Mouse (Mus musculus): ENCODE measurements around the gene Aadacl4. TPM values are rescaled to one million over a fixed set of nuclear protein-coding genes. Genes with fewer than 3 reads are reported as not detected.
"Not testable (repeated sequence)": the region's sequence is repeated elsewhere in the genome, so short reads cannot be mapped to it uniquely, and the experiment has no call there.

Gene Aadacl4
- not detected in 2 replicates for polyA plus RNA-seq (2012)

DNA sequence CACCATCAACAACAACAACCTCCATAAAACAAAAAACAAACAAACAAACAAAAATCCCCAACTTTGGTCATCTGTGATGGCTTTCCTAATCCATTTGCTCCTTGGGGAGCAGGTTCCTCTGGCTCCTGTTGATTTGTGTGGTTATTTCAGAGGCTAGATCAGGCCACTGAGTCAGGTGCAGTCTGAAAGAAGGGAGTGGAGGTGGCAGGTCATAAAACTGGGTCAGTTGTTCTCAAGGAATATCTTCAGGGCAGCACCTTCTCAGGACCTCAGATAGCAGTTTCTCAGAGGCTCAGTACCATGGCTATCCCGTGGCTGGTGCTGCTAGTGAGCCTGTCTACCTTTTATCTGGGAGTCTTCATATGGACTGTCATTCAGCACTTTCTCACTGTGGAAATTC is at the start of gene Aadacl4:
TSS of gene Aadacl4 (plus strand) at position 301 of the 400 bp plus-strand sequence.
- no peaks in the 10 kb centered on the region for H3K4me1 ChIP-seq (ENCODE audit: control insufficient read depth)
- no peak for TF ChIP-seq TAL1 (IDR thresholded peaks at IDR 0.05; ENCODE audit: low read length)
- TF ChIP-seq GATA1 (IDR thresholded peaks at IDR 0.05; ENCODE audit: low read length): no peak

DNA sequence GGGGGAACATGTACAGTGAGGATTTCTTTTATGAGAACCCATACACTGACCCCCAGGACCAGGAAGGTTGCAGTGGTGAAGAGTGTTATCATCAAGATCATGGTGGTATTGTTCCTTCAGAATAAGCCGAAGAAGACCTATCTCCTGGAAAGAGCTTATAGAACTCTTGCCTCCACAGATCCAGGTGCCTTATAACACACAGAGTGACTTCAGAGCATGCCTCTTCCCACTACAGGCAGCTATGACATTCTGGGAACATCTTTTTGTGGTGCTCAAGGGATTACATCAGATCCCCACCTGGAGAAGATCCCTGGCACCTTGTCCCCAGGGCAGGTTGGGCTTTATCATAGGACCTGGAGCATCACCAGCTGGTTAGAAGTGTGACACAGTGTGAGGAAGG is 48.5 kb upstream of the Aadacl4 start, which contains the start of gene Gm13124:
TSS of gene Gm13124 (minus strand) at position 101 of the 400 bp plus-strand sequence.
- Histone ChIP-seq H3K9me3 (ENCODE audit: control insufficient read depth, low read length) (peaks cover 5% of the 10 kb centered on the region; the same call in 1 of the 2 replicates), H3K4me1 (ENCODE audit: control insufficient read depth) (no peaks in the 10 kb centered on the region), H3K36me3 (ENCODE audit: control insufficient read depth) (no peaks in the 10 kb centered on the region), H3K27me3 (ENCODE audit: control insufficient read depth) (no peaks in the 10 kb centered on the region), H3K4me3 (replicated peaks) (no peak within 1 kb of the TSS)
- no peak for TF ChIP-seq GATA1 (IDR thresholded peaks at IDR 0.05; ENCODE audit: low read length)

More for the DNA sequence above, at the start of gene Aadacl4:
- no peaks in the 10 kb centered on the region for H3K36me3 ChIP-seq (ENCODE audit: control insufficient read depth)
- peaks cover 5% of the 10 kb centered on the region for H3K9me3 ChIP-seq (ENCODE audit: control insufficient read depth, low read length)
- no peak within 1 kb of the TSS for H3K4me3 ChIP-seq (replicated peaks)
- no peaks in the 10 kb centered on the region for H3K27me3 ChIP-seq (ENCODE audit: control insufficient read depth)

DNA sequence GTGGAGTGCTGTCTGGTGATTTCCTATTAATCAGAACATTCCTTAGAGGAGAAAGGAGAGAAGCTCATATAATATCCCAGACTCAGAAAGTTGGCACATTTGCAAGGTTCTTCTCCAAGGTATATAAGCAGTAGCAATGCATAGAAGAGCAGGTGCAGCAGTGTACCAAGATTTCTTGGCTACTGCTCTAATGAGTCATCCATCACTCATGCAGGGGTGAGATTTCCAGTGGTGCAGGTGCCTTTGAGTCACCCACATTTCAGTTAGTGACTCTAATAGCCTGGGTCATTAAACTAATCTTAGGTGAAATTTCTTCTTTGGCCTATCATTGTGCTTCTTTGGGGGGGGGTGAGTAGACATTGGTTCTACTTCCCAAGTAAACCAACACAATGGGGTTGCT is 45.8 kb upstream of the Aadacl4 start:
- Histone ChIP-seq H3K4me1 (ENCODE audit: control insufficient read depth) (no peaks in the 10 kb centered on the region), H3K9me3 (ENCODE audit: control insufficient read depth, low read length) (peaks cover 3% of the 10 kb centered on the region; the same call in 1 of the 2 replicates), H3K27me3 (ENCODE audit: control insufficient read depth) (no peaks in the 10 kb centered on the region), H3K4me3 (replicated peaks) (no peak overlapping the region), H3K36me3 (ENCODE audit: control insufficient read depth) (no peaks in the 10 kb centered on the region)
- TF ChIP-seq TAL1 (IDR thresholded peaks at IDR 0.05; ENCODE audit: low read length) (no peak), GATA1 (IDR thresholded peaks at IDR 0.05; ENCODE audit: low read length) (no peak)

DNA sequence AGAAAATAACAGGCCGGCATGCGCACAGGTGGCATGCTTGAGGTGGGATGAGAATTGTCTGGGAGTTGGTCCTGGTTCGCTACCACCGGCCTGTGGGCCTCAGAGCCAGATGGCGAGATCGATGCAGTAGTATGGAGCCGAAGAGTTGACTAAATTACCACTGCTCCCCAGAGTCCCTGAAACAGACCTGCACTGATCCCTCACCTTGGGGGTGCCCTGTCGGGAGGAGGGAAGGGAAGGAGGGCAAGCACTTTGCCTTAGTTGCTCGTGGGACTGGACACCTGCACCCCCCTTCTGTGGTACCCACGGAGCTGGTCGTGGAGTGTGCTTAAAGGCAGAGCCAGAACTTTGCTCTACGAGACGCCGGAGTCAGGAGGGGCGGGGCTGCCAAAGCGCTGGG is 27.3 kb upstream of the Aadacl4 start:
- not testable (repeated sequence) for H3K9me3 ChIP-seq (ENCODE audit: control insufficient read depth, low read length); H3K4me3 ChIP-seq (replicated peaks); H3K27me3 ChIP-seq (ENCODE audit: control insufficient read depth); H3K4me1 ChIP-seq (ENCODE audit: control insufficient read depth); H3K36me3 ChIP-seq (ENCODE audit: control insufficient read depth)

DNA sequence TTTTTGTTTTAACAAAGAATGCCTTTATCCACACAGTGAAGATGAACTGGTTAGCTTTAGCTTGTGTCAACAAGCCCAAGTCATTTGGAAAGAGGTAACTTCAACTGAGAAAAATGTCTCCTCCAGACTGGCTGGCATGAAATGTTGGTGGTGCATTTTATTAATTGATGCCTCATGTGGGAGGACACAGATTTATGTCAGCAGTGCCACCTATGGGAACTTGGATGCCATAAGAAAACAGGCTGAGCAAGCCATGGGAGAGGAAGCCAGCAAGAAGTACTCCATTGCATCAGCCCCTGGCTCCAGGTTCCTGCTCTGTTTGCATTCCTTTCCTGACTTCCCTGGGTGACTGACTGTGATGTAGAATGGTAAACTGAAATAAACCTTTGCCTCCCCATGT is 20.7 kb upstream of the Aadacl4 start:
- H3K4me3 ChIP-seq (replicated peaks): no peak overlapping the region
- H3K4me1 ChIP-seq (ENCODE audit: control insufficient read depth): no peaks in the 10 kb centered on the region
- H3K27me3 ChIP-seq (ENCODE audit: control insufficient read depth): no peaks in the 10 kb centered on the region
- no peak for TF ChIP-seq GATA1 (IDR thresholded peaks at IDR 0.05; ENCODE audit: low read length)
- no peak for TF ChIP-seq TAL1 (IDR thresholded peaks at IDR 0.05; ENCODE audit: low read length)
- peaks cover 4% of the 10 kb centered on the region for H3K9me3 ChIP-seq (ENCODE audit: control insufficient read depth, low read length)
- no peaks in the 10 kb centered on the region for H3K36me3 ChIP-seq (ENCODE audit: control insufficient read depth)

DNA sequence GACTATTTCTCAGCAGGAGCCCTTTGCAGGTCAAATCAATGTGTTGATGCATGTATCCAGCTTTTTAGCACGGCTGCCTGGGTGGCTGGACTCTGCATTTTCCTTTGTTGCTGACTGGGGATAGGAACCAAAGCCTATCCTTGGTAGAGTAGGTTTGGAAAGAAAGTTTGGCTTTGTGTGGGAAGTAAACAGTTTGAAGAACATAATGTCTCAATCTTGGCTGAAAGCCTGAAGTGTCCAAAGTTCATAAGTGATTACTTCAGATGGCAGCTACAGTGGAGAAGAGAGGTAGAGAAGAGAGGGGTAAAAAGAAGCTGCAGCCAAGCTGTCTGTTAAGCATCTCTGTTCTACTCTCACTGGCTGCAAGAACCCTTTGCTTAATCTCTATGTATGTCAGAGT is 1.1 kb downstream of the Aadacl4 start:
- Histone ChIP-seq H3K9me3 (ENCODE audit: control insufficient read depth, low read length) (peaks cover 5% of the 10 kb centered on the region), H3K4me3 (replicated peaks) (no peak overlapping the region), H3K4me1 (ENCODE audit: control insufficient read depth) (no peaks in the 10 kb centered on the region), H3K27me3 (ENCODE audit: control insufficient read depth) (no peaks in the 10 kb centered on the region), H3K36me3 (ENCODE audit: control insufficient read depth) (no peaks in the 10 kb centered on the region)
- TF ChIP-seq TAL1 (IDR thresholded peaks at IDR 0.05; ENCODE audit: low read length) (no peak), GATA1 (IDR thresholded peaks at IDR 0.05; ENCODE audit: low read length) (no peak)

DNA sequence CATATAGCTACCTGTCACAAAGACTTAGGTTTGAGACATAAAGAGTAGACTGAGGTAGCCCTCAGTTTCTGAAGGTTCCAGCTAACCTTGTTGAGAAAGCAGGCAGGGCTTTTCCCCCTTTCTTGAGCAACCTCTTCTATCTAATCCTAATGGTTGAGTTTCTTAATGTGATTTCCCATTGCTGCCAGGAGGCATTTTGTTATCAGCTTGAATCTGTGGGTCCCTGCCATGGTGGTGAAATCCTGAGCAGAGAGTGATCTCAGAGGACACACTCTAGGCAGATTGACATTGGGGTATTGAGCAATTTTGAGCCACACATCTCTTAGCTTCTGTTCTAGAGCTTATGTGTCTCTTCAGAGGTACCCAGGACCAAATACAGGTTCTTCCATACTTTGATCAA is 24.8 kb downstream of the Aadacl4 start:
- Histone ChIP-seq H3K4me3 (replicated peaks) (no peak overlapping the region), H3K36me3 (ENCODE audit: control insufficient read depth) (no peaks in the 10 kb centered on the region), H3K4me1 (ENCODE audit: control insufficient read depth) (no peaks in the 10 kb centered on the region), H3K27me3 (ENCODE audit: control insufficient read depth) (no peaks in the 10 kb centered on the region), H3K9me3 (ENCODE audit: control insufficient read depth, low read length) (peaks cover 5% of the 10 kb centered on the region)
- TF ChIP-seq GATA1 (IDR thresholded peaks at IDR 0.05; ENCODE audit: low read length) (no peak), TAL1 (IDR thresholded peaks at IDR 0.05; ENCODE audit: low read length) (no peak)

Other genes starting within 250 kb of the Aadacl4 start
- gene Pramef20, start 235.8 kb upstream of the Aadacl4 start, polyA plus RNA-seq (2012): not detected in 2 replicates
- gene Pramef12, start 205.2 kb upstream of the Aadacl4 start, polyA plus RNA-seq (2012): not detected in 2 replicates
- not detected in 2 replicates for gene 1700012P22Rik, start 174.9 kb upstream of the Aadacl4 start, polyA plus RNA-seq (2012)
- not detected in 2 replicates for gene Gm9944, start 160.4 kb upstream of the Aadacl4 start, polyA plus RNA-seq (2012)
- gene Aadacl3, start 150.0 kb upstream of the Aadacl4 start, polyA plus RNA-seq (2012): not detected in 2 replicates
- gene 9430007A20Rik, start 93.9 kb upstream of the Aadacl4 start, polyA plus RNA-seq (2012): not detected in 2 replicates
- not detected in 2 replicates for gene Gm13124, start 48.6 kb upstream of the Aadacl4 start, polyA plus RNA-seq (2012)
- gene Gm436, start 72.7 kb downstream of the Aadacl4 start, polyA plus RNA-seq (2012): not detected in 2 replicates
- not detected in 2 replicates for gene Gm13178, start 107.7 kb downstream of the Aadacl4 start, polyA plus RNA-seq (2012)
- not detected in 2 replicates for gene Gm438, start 172.9 kb downstream of the Aadacl4 start, polyA plus RNA-seq (2012)

All from erythroblast, embryonic 14.5 days (primary cell).